9 mouse cellular contexts compared by ENCODE assay signal in the genomic region with DNA sequence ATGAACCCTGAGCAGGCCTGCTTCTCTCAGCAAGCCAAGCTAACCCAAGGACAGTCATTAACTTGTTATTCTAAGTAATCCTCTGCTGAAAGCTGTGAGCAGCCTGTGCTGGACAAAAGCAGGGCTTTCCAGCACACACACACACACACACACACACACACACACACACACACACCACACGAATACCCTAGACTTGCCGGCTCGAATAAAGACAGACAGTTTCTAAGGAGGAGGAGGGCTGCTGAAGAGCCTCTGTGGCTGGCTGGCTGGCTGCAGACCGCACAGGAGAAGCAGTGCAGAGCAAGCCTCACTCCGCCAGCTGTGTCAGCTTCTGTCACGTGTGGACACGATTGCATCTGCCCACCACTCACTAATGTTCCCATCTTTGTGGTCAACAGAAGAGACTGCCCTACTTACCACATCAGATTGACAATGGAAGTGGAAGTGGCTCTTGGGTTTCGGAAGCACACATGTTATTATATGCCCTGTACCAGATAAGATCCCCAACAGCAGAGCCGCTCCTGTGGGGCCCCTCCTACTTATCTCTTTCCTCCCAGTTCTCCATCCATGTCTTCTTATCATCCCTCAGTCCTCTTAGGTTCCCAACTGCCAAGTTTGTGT.
A peak's percentile ranks its signal among the peaks of the same experiment; 100 is the strongest.
DNase-seq lines count a peak whose midpoint lies in the region; ATAC-seq and TF ChIP-seq lines count a peak whose summit lies in the region.
"Had no signal": no experiment of that assay in that cellular context is flagged by ENCODE, and none has a peak within 500 bp of the region (broad histone marks: within the 10 kb centered on the region; RNA-seq: fewer than 3 reads in every experiment).

No protein-coding gene starts in this region.

- peak; percentile 67 for ATAC-seq in heart, embryonic 16.5 days (replicated peaks; ENCODE audit: extremely low read depth, insufficient read depth, low FRiP score)
- ATAC-seq in midbrain, embryonic 16.5 days: peak; percentile 89

- no peak overlapping the region for H3K9ac ChIP-seq in CH12.LX (ENCODE audit: insufficient read depth, low read depth)
- H3K9ac ChIP-seq in heart, embryonic 16.5 days (ENCODE audit: low read length): peak overlapping the region; percentile 4; the same call in 1 of the 2 replicates
- no peak overlapping the region for H3K9ac ChIP-seq in midbrain, embryonic 16.5 days (ENCODE audit: low read depth, low read length)

- 9% methylated on average over 9 of the region's 9 CpGs for WGBS in heart, embryonic 16.5 days
- 14% methylated on average over 9 of the region's 9 CpGs for WGBS in midbrain, embryonic 16.5 days

- H3K4me2 ChIP-seq in CH12.LX (ENCODE audit: insufficient read depth, low read depth, poor library complexity, severe bottlenecking): no peak overlapping the region
- peak overlapping the region; percentile 27 for H3K4me2 ChIP-seq in heart, embryonic 16.5 days (ENCODE audit: low read depth, low read length)
- H3K4me2 ChIP-seq in midbrain, embryonic 16.5 days (ENCODE audit: low read length): no peak overlapping the region

- no peaks in the 10 kb centered on the region for H3K27me3 ChIP-seq in CH12.LX (replicated peaks)
- H3K27me3 ChIP-seq in heart, embryonic 16.5 days (ENCODE audit: control insufficient read depth, insufficient read depth, low read length): no peaks in the 10 kb centered on the region
- H3K27me3 ChIP-seq in midbrain, embryonic 16.5 days (ENCODE audit: control insufficient read depth, insufficient read depth, low read depth, low read length): no peaks in the 10 kb centered on the region

- no peak for TF ChIP-seq EP300 in CH12.LX (IDR thresholded peaks at IDR 0.05; ENCODE audit: low read length)

- TF ChIP-seq POLR2A in CH12.LX (IDR thresholded peaks at IDR 0.05; ENCODE audit: low read depth, low read length): no peak

- TF ChIP-seq RAD21 in CH12.LX (IDR thresholded peaks at IDR 0.05; ENCODE audit: low read depth, low read length): no peak

- no peak overlapping the region for H3K4me3 ChIP-seq in CH12.LX (replicated peaks in 1 of 3; ENCODE audit: low read depth in 2 of 3, low read length in 2 of 3, poor library complexity in 1 of 3)
- H3K4me3 ChIP-seq in heart, embryonic 16.5 days (ENCODE audit: low read length): no peak overlapping the region
- no peak overlapping the region for H3K4me3 ChIP-seq in midbrain, embryonic 16.5 days (ENCODE audit: low read depth, low read length)

- DNase-seq in CH12.LX (ENCODE audit: extremely low read depth) (no peak), adipocyte (ENCODE audit: low spot score) (no peak)
- peak; percentile 58 for DNase-seq in c-Kit-negative CD71-positive TER-119-positive erythroid progenitor cells, embryonic 14.5 days (ENCODE audit: low read depth, low spot score)
- DNase-seq in kidney, postnatal 25 days: peak; percentile 39 to 64
- DNase-seq in cerebellum, postnatal 4 days (ENCODE audit: low spot score in 2 of 2): no peak
- DNase-seq in T-cell, adult 2 months (ENCODE audit: low spot score): no peak

- H3K36me3 ChIP-seq in CH12.LX (replicated peaks in 1 of 2; ENCODE audit: control insufficient read depth in 1 of 2, insufficient read depth in 1 of 2, low read length in 1 of 2): no peaks in the 10 kb centered on the region
- H3K36me3 ChIP-seq in heart, embryonic 16.5 days (ENCODE audit: control insufficient read depth, insufficient read depth): no peaks in the 10 kb centered on the region
- H3K36me3 ChIP-seq in midbrain, embryonic 16.5 days (ENCODE audit: control insufficient read depth, insufficient read depth, low read length): no peaks in the 10 kb centered on the region

- dilution Hi-C loops in CH12.LX (cut with MboI; ENCODE audit: extremely low pct_ligation_motif_present, extremely low pct_unique_long_range_greater_than_20kb, low sequenced_read_pairs): no loop called here

- TF ChIP-seq CTCF in CH12.LX (conservative IDR thresholded peaks at IDR 0.05 in 1 of 2, IDR thresholded peaks at IDR 0.05 in 1 of 2; ENCODE audit: low read depth in 2 of 2, low read length in 2 of 2): no peak

- in situ Hi-C loops in CH12.LX (cut with MboI; ENCODE audit: low pct_ligation_motif_present, low pct_unique_long_range_greater_than_20kb, low sequenced_read_pairs): no loop called here

- no peak overlapping the region for H3K27ac ChIP-seq in CH12.LX (ENCODE audit: insufficient read depth, low read depth)
- no peak overlapping the region; the same call in 1 of the 2 replicates for H3K27ac ChIP-seq in heart, embryonic 16.5 days (ENCODE audit: low read length)
- peak overlapping the region; percentile 52 for H3K27ac ChIP-seq in midbrain, embryonic 16.5 days (ENCODE audit: low read length)
- H3K27ac ChIP-seq: macrophage had no signal

- H3K4me1 ChIP-seq in CH12.LX (ENCODE audit: control insufficient read depth in 1 of 2, insufficient read depth in 2 of 2): peaks cover 0 to 14% of the 10 kb centered on the region in 2 experiments; a peak in 2 of 4 replicates
- peaks cover 15% of the 10 kb centered on the region for H3K4me1 ChIP-seq in heart, embryonic 16.5 days (ENCODE audit: control insufficient read depth, insufficient read depth, low read length)
- H3K4me1 ChIP-seq in midbrain, embryonic 16.5 days (ENCODE audit: control insufficient read depth, insufficient read depth, low read length): peaks cover 10% of the 10 kb centered on the region

- H3K79me2 ChIP-seq in CH12.LX (replicated peaks; ENCODE audit: control insufficient read depth, extremely low read depth, insufficient read depth, poor library complexity, severe bottlenecking): no peaks in the 10 kb centered on the region

- no peaks in the 10 kb centered on the region for H3K9me3 ChIP-seq in CH12.LX (replicated peaks; ENCODE audit: low read length)
- no peaks in the 10 kb centered on the region for H3K9me3 ChIP-seq in heart, embryonic 16.5 days (replicated peaks; ENCODE audit: control insufficient read depth, low read length)
- H3K9me3 ChIP-seq in midbrain, embryonic 16.5 days (replicated peaks; ENCODE audit: control insufficient read depth, low read length, poor library complexity, severe bottlenecking): no peaks in the 10 kb centered on the region

TF ChIP-seq in CH12.LX, 34 proteins besides CTCF, POLR2A, EP300 and RAD21:
- TF ChIP-seq TCF12 (IDR thresholded peaks at IDR 0.05; ENCODE audit: low read depth, low read length): no peak
- no peak for TF ChIP-seq TBP (conservative IDR thresholded peaks at IDR 0.05; ENCODE audit: low read depth, low read length)
- 0 out of 2 replicates have a peak, but pooled peaks have one; percentile 14 for TF ChIP-seq BHLHE40 (IDR thresholded peaks at IDR 0.05; ENCODE audit: low read depth, low read length)

Comparison
In these comparisons a context has a peak if more than half of its experiments do, and no peak if none do; other contexts are left out.
1. DNase-seq: peak in c-Kit-negative CD71-positive TER-119-positive erythroid progenitor cells, embryonic 14.5 days (single experiment) and kidney, postnatal 25 days (2 of 2); none in CH12.LX (single experiment), adipocyte (single experiment), cerebellum, postnatal 4 days (0 of 2) and T-cell, adult 2 months (single experiment).